Mouse (Mus musculus) hindbrain, embryonic 11.5 days (tissue): ENCODE measurements around the gene Mlec. TPM values are rescaled to one million over a fixed set of nuclear protein-coding genes. Genes with fewer than 3 reads are reported as not detected.

ENCODE experiments used
- polyA plus RNA-seq: library from polyadenylated mRNA; unstranded; fragments of >200 nt; fragmentation: Nextera tagmentation; extraction: Ambion mirVana; gene quantifications from 2 replicates; pipeline ENCODE4 v1.2.1, GENCODE M21; 2014

The Mlec gene
- polyA plus RNA-seq, 1 experiment from 2014 or later = 44.1 TPM

Other genes starting within 250 kb of the Mlec start
- gene Oasl1, start 234.9 kb downstream of the Mlec start, polyA plus RNA-seq = 0.25 and 0.39 TPM in 2 replicates
- gene 2210016L21Rik, start 216.0 kb downstream of the Mlec start, polyA plus RNA-seq = 48.1 and 57.4 TPM in 2 replicates
- gene Hnf1a, start 187.1 kb downstream of the Mlec start, polyA plus RNA-seq = 0.04 TPM in 1 of 2 replicates, not detected in the other
- gene Sppl3, start 147.0 kb downstream of the Mlec start, polyA plus RNA-seq = 21.0 and 22.4 TPM in 2 replicates
- 24.9 and 34.4 TPM in 2 replicates for gene Gm10401, start 59.9 kb downstream of the Mlec start, polyA plus RNA-seq
- 22.9 and 30.8 TPM in 2 replicates for gene Acads, start 38.8 kb downstream of the Mlec start, polyA plus RNA-seq
- gene Unc119b, start 23.2 kb downstream of the Mlec start, polyA plus RNA-seq = 46.8 and 57.2 TPM in 2 replicates
- 5.0 and 7.6 TPM in 2 replicates for gene Cabp1, start 36.2 kb upstream of the Mlec start, polyA plus RNA-seq
- 104 and 106 TPM in 2 replicates for gene Pop5, start 77.7 kb upstream of the Mlec start, polyA plus RNA-seq
- 65.9 and 87.5 TPM in 2 replicates for gene Rnf10, start 114.7 kb upstream of the Mlec start, polyA plus RNA-seq
- gene Coq5, start 121.5 kb upstream of the Mlec start, polyA plus RNA-seq = 52.6 and 55.5 TPM in 2 replicates
- gene Dynll1, start 142.8 kb upstream of the Mlec start, polyA plus RNA-seq = 1,538 and 1,558 TPM in 2 replicates
- gene Srsf9, start 169.0 kb upstream of the Mlec start, polyA plus RNA-seq = 305 and 320 TPM in 2 replicates
- gene Gatc, start 183.0 kb upstream of the Mlec start, polyA plus RNA-seq = 43.0 and 51.2 TPM in 2 replicates
- 56.8 and 60.0 TPM in 2 replicates for gene Triap1, start 183.0 kb upstream of the Mlec start, polyA plus RNA-seq
- 811 and 829 TPM in 2 replicates for gene Cox6a1, start 190.8 kb upstream of the Mlec start, polyA plus RNA-seq